Mouse (Mus musculus): ENCODE results near the gene Crebbp.

GRCm38 (mm10) chr16:4077384-4078061 lies 136.3 kb downstream of the Crebbp start, which contains the start of gene Trap1:
- TF ChIP-seq POLR2A (IDR thresholded peaks at IDR 0.05; ENCODE audit: borderline replicate concordance, extremely low read depth, low read depth, low read length) (peak; percentile 69; the same call in 1 of the 2 replicates), CTCF (IDR thresholded peaks at IDR 0.05; ENCODE audit: insufficient read depth, low read length) (no peak)

Data from lung, adult 2 months (tissue).